Mouse (Mus musculus) effector memory CD4-positive, alpha-beta T cell, adult 5 months (primary cell): ENCODE results near the gene Cplx1. TPM values are rescaled to one million over a fixed set of nuclear protein-coding genes. Genes with fewer than 3 reads are reported as not detected.

Experiments
- polyA plus RNA-seq: library from polyadenylated mRNA; unstranded; fragments of 100-300 nt; shearing (Covaris generic); gene quantifications from one replicate; pipeline ENCODE4 v1.2.1, GENCODE M21; 2017

The Cplx1 gene
- not detected for polyA plus RNA-seq

DNA sequence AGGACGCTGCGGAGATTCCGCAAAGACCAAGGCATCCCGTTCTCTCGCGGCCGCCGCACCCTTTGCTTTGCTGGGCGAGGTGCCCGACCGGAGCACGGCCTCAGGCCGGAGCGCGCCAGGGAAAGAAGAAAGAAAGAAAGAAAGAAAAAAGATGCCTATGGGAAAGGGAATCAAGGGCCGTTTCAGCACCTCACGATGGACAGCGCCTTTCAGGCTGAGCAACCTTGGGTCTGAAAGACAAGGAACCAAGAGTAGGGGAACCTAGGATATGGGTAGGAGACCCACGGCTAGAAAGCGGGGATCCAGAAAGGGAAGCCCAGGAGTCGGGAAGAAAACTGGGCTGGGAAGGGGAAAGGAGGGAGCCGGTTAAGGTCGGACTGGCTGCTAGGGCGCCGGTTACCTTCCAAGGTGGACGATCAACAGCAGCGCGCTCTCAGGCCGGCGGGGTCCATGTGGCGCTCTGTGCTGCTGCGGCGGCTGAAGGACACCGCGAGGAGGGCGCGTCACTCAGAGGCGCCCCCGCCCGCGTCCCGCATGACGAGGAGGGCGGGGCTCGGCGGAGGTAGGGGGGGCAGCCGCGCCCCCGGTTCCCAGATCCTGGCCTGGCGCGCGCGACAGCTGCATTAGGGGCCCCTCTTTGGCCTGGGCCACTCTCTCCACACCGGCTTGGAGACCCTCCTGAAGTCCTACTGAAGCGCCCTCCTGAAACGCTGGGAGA is at the start of gene Cplx1:
Cplx1 (minus strand) TSS at position 536 of the 718 bp plus-strand sequence.

Other genes starting within 250 kb of the Cplx1 start
- 2.5 TPM for gene Pigg, start 237.4 kb downstream of the Cplx1 start, polyA plus RNA-seq
- gene Gm42517, start 182.1 kb downstream of the Cplx1 start, polyA plus RNA-seq = not detected
- not detected for gene Pde6b, start 161.6 kb downstream of the Cplx1 start, polyA plus RNA-seq
- gene Atp5k, start 115.6 kb downstream of the Cplx1 start, polyA plus RNA-seq = 101 TPM
- not detected for gene Mfsd7a, start 101.1 kb downstream of the Cplx1 start, polyA plus RNA-seq
- 12.6 TPM for gene Pcgf3, start 88.8 kb downstream of the Cplx1 start, polyA plus RNA-seq
- gene Gak, start 79.7 kb upstream of the Cplx1 start, polyA plus RNA-seq = 176 TPM
- gene Tmem175, start 79.7 kb upstream of the Cplx1 start, polyA plus RNA-seq = 25.9 TPM
- gene Idua, start 110.3 kb upstream of the Cplx1 start, polyA plus RNA-seq = 29.0 TPM
- gene Dgkq, start 119.6 kb upstream of the Cplx1 start, polyA plus RNA-seq = 20.1 TPM
- 0.10 TPM for gene Slc26a1, start 125.5 kb upstream of the Cplx1 start, polyA plus RNA-seq
- 4.8 TPM for gene Fgfrl1, start 142.4 kb upstream of the Cplx1 start, polyA plus RNA-seq
- gene Rnf212, start 225.0 kb upstream of the Cplx1 start, polyA plus RNA-seq = not detected
- not detected for gene Tmed11, start 245.3 kb upstream of the Cplx1 start, polyA plus RNA-seq